In genomic region chr4:107577146-107577839, GRCm38 (mm10) we compare ENCODE assay signal across 27 mouse cellular contexts.
A peak's percentile ranks its signal among the peaks of the same experiment; 100 is the strongest.
DNase-seq lines count a peak whose midpoint lies in the region; ATAC-seq and TF ChIP-seq lines count a peak whose summit lies in the region.
"Had no signal": no experiment of that assay in that cellular context is flagged by ENCODE, and none has a peak within 500 bp of the region (broad histone marks: within the 10 kb centered on the region; RNA-seq: fewer than 3 reads in every experiment).

No protein-coding gene starts in this region.

- 81% methylated on average over 12 of the region's 12 CpGs for WGBS in liver, adult 2 months
- 86% methylated on average over 12 of the region's 12 CpGs for WGBS in midbrain, embryonic 10.5 days
- WGBS in midbrain, embryonic 15.5 days, result 90% methylated on average over 12 of the region's 12 CpGs
- WGBS in embryonic facial prominence, embryonic 13.5 days, result 83% methylated on average over 12 of the region's 12 CpGs
- 83% methylated on average over 12 of the region's 12 CpGs for WGBS in hindbrain, embryonic 10.5 days

- no peak overlapping the region for H3K4me3 ChIP-seq in liver, adult 2 months (ENCODE audit: insufficient read depth, low read depth, low read length)
- no peak overlapping the region for H3K4me3 ChIP-seq in midbrain, embryonic 10.5 days
- no peak overlapping the region for H3K4me3 ChIP-seq in midbrain, embryonic 15.5 days
- no peak overlapping the region for H3K4me3 ChIP-seq in embryonic facial prominence, embryonic 13.5 days
- no peak overlapping the region for H3K4me3 ChIP-seq in hindbrain, embryonic 10.5 days
- H3K4me3 ChIP-seq: forebrain, embryonic 15.5 days; heart, embryonic 12.5 days; hindbrain, embryonic 15.5 days; kidney, embryonic 15.5 days; left cerebral cortex, adult 2 months; limb, embryonic 13.5 days; lung, embryonic 15.5 days; megakaryocyte, embryonic 14.5 days; midbrain, embryonic 13.5 days had no signal

- no peak for TF ChIP-seq CTCF in liver, adult 2 months (IDR thresholded peaks at IDR 0.05; ENCODE audit: low read depth, low read length)

- no peak overlapping the region for H3K27ac ChIP-seq in liver, adult 2 months (replicated peaks; ENCODE audit: insufficient read depth, low read depth, low read length)
- H3K27ac ChIP-seq in midbrain, embryonic 10.5 days (replicated peaks), result 0 out of 2 replicates have a peak overlapping the region, but pooled peaks have one; percentile 20
- H3K27ac ChIP-seq in midbrain, embryonic 15.5 days, result no peak overlapping the region
- H3K27ac ChIP-seq in embryonic facial prominence, embryonic 13.5 days, result 0 out of 2 replicates have a peak overlapping the region, but pooled peaks have one; percentile 28
- H3K27ac ChIP-seq in hindbrain, embryonic 10.5 days, result no peak overlapping the region
- H3K27ac ChIP-seq: forebrain, embryonic 15.5 days; hindbrain, embryonic 15.5 days; kidney, embryonic 15.5 days; left cerebral cortex, adult 2 months; limb, embryonic 13.5 days; liver, embryonic 14.5 days; lung, embryonic 15.5 days; midbrain, embryonic 13.5 days had no signal

- H3K79me2 ChIP-seq in liver, adult 2 months (ENCODE audit: control insufficient read depth, insufficient read depth, low read length), result no peaks in the 10 kb centered on the region

- TF ChIP-seq POLR2A in liver, adult 2 months (IDR thresholded peaks at IDR 0.05; ENCODE audit: extremely low read depth, insufficient read depth, low read length), result no peak

- H3K9ac ChIP-seq in liver, adult 2 months (ENCODE audit: low read depth, low read length), result no peak overlapping the region
- no peak overlapping the region for H3K9ac ChIP-seq in midbrain, embryonic 15.5 days
- H3K9ac ChIP-seq in embryonic facial prominence, embryonic 13.5 days, result no peak overlapping the region
- H3K9ac ChIP-seq: forebrain, embryonic 15.5 days; heart, embryonic 12.5 days; hindbrain, embryonic 15.5 days; kidney, embryonic 15.5 days; limb, embryonic 13.5 days; liver, embryonic 14.5 days; lung, embryonic 15.5 days; midbrain, embryonic 13.5 days had no signal

- DNase-seq in liver, adult 2 months (ENCODE audit: extremely low read depth, low read depth, low spot score), result peak; percentile 13
- no peak for DNase-seq in liver
- no peak for DNase-seq in midbrain, embryonic 10.5 days (ENCODE audit: low spot score)
- DNase-seq in monocyte, adult 2 months (ENCODE audit: low read depth in 1 of 2, low spot score in 2 of 2), result peak; percentile 46 to 49
- DNase-seq in hindbrain, embryonic 10.5 days (ENCODE audit: low spot score), result no peak
- DNase-seq: adrenal gland, adult 8-10 months; B cell, adult 2 months; cerebellum, adult 8-10 months; gastrocnemius, postnatal 25 days; heart, postnatal 4 days; kidney, adult 18-20 months; spleen, adult 18-20 months; thymus, adult 2 months; thymus, postnatal 36 days had no signal

- H3K27me3 ChIP-seq in liver, adult 2 months (ENCODE audit: control insufficient read depth, insufficient read depth, low read length), result no peaks in the 10 kb centered on the region
- 0 out of 2 replicates have a peak, but pooled peaks cover under 1% of the 10 kb centered on the region for H3K27me3 ChIP-seq in midbrain, embryonic 10.5 days (ENCODE audit: low read depth, poor library complexity, severe bottlenecking)
- H3K27me3 ChIP-seq in midbrain, embryonic 15.5 days (replicated peaks), result no peaks in the 10 kb centered on the region
- H3K27me3 ChIP-seq in embryonic facial prominence, embryonic 13.5 days, result no peaks in the 10 kb centered on the region; the same call in 1 of the 2 replicates
- H3K27me3 ChIP-seq in hindbrain, embryonic 10.5 days (ENCODE audit: insufficient read depth, poor library complexity, severe bottlenecking), result no peaks in the 10 kb centered on the region; the same call in 1 of the 2 replicates
- H3K27me3 ChIP-seq: forebrain, embryonic 15.5 days; hindbrain, embryonic 15.5 days; kidney, embryonic 15.5 days; lung, embryonic 15.5 days; midbrain, embryonic 13.5 days had no signal

- no peak for ATAC-seq in midbrain, embryonic 15.5 days (replicated peaks)
- ATAC-seq in embryonic facial prominence, embryonic 13.5 days (ENCODE audit: insufficient number of reproducible peaks, insufficient read depth, low FRiP score, low TSS enrichment, low read depth), result no peak
- no peak for ATAC-seq in activated CD4-positive, CD25-positive, alpha-beta regulatory T cell, adult 4 months
- ATAC-seq: midbrain, embryonic 13.5 days had no signal

- H3K4me1 ChIP-seq in liver, adult 2 months (ENCODE audit: control insufficient read depth, insufficient read depth, low read length), result no peaks in the 10 kb centered on the region
- peaks cover under 1% of the 10 kb centered on the region for H3K4me1 ChIP-seq in midbrain, embryonic 10.5 days
- H3K4me1 ChIP-seq in midbrain, embryonic 15.5 days, result no peaks in the 10 kb centered on the region
- peaks cover 65% of the 10 kb centered on the region for H3K4me1 ChIP-seq in embryonic facial prominence, embryonic 13.5 days
- H3K4me1 ChIP-seq in hindbrain, embryonic 10.5 days (replicated peaks), result peaks cover 23% of the 10 kb centered on the region
- H3K4me1 ChIP-seq: heart, embryonic 12.5 days; kidney, embryonic 15.5 days; lung, embryonic 15.5 days had no signal

- H3K9me3 ChIP-seq in midbrain, embryonic 10.5 days (replicated peaks), result no peaks in the 10 kb centered on the region
- no peaks in the 10 kb centered on the region for H3K9me3 ChIP-seq in midbrain, embryonic 15.5 days
- H3K9me3 ChIP-seq in embryonic facial prominence, embryonic 13.5 days, result no peaks in the 10 kb centered on the region
- H3K9me3 ChIP-seq in hindbrain, embryonic 10.5 days, result no peaks in the 10 kb centered on the region
- H3K9me3 ChIP-seq: forebrain, embryonic 15.5 days; heart, embryonic 12.5 days; hindbrain, embryonic 15.5 days; kidney, embryonic 15.5 days; limb, embryonic 13.5 days; lung, embryonic 15.5 days; megakaryocyte, embryonic 14.5 days; midbrain, embryonic 13.5 days had no signal

- no peaks in the 10 kb centered on the region for H3K36me3 ChIP-seq in liver, adult 2 months (ENCODE audit: control insufficient read depth, insufficient read depth, low read length)
- no peaks in the 10 kb centered on the region for H3K36me3 ChIP-seq in midbrain, embryonic 10.5 days
- no peaks in the 10 kb centered on the region for H3K36me3 ChIP-seq in midbrain, embryonic 15.5 days (replicated peaks)
- 0 out of 2 replicates have a peak, but pooled peaks cover 4% of the 10 kb centered on the region for H3K36me3 ChIP-seq in embryonic facial prominence, embryonic 13.5 days
- no peaks in the 10 kb centered on the region for H3K36me3 ChIP-seq in hindbrain, embryonic 10.5 days
- H3K36me3 ChIP-seq: forebrain, embryonic 15.5 days; heart, embryonic 12.5 days; hindbrain, embryonic 15.5 days; kidney, embryonic 15.5 days; limb, embryonic 13.5 days; lung, embryonic 15.5 days; midbrain, embryonic 13.5 days had no signal

- H3K4me2 ChIP-seq in midbrain, embryonic 15.5 days, result no peak overlapping the region
- no peak overlapping the region for H3K4me2 ChIP-seq in embryonic facial prominence, embryonic 13.5 days
- H3K4me2 ChIP-seq: forebrain, embryonic 15.5 days; heart, embryonic 12.5 days; hindbrain, embryonic 15.5 days; kidney, embryonic 15.5 days; limb, embryonic 13.5 days; lung, embryonic 15.5 days; midbrain, embryonic 13.5 days had no signal

Comparison
In these comparisons a context has a peak if more than half of its experiments do, and no peak if none do; other contexts are left out.
1. DNase-seq: peak in liver, adult 2 months (single experiment) and monocyte, adult 2 months (2 of 2); none in liver (single experiment), midbrain, embryonic 10.5 days (single experiment) and hindbrain, embryonic 10.5 days (single experiment).
2. H3K27ac ChIP-seq: peak in midbrain, embryonic 10.5 days (single experiment) and embryonic facial prominence, embryonic 13.5 days (single experiment); none in liver, adult 2 months (single experiment), midbrain, embryonic 15.5 days (single experiment) and hindbrain, embryonic 10.5 days (single experiment).